Mouse (Mus musculus): ENCODE data around the gene Fbxl19.
A peak's percentile ranks its signal among the peaks of the same experiment; 100 is the strongest.

GRCm38 (mm10) chr7:127777474-127778266 lies 33.3 kb downstream of the Fbxl19 start:
- no peak for TF ChIP-seq CTCF (IDR thresholded peaks at IDR 0.05; ENCODE audit: low read depth, low read length)
- 0 out of 2 replicates have a peak, but pooled peaks have one; percentile 31 for TF ChIP-seq POLR2A (IDR thresholded peaks at IDR 0.05; ENCODE audit: extremely low read depth, insufficient read depth, low read length)
